Mouse (Mus musculus) heart, postnatal 0 days (tissue): ENCODE measurements around the gene Rbm33. TPM values are rescaled to one million over a fixed set of nuclear protein-coding genes. Genes with fewer than 3 reads are reported as not detected.
A peak's percentile ranks its signal among the peaks of the same experiment; 100 is the strongest.

Source experiments
- ATAC-seq: fragments of 200-750 bp; cut with Nextera tagmentation; 2 replicates; pipeline ENCODE4 v1.8.0; 2017; ENCODE audit warnings: low read depth, moderate number of reproducible peaks, moderate library complexity; ENCODE audit not compliant: insufficient read depth
- DNase-seq: peaks from one replicate; pipeline ENCODE4 v3.0.0-alpha.2; 2016; ENCODE audit warnings: low spot score
- H3K27ac ChIP-seq: fragments of 300-500 bp; sonication (generic); 2 replicates; pipeline ENCODE4 v1.5.1; 2014; ENCODE audit warnings: low read depth, mild to moderate bottlenecking
- H3K27me3 ChIP-seq: fragments of 300-500 bp; sonication (generic); 2 replicates; pipeline ENCODE4 v1.6.1; 2014; ENCODE audit warnings: low read length, mixed read lengths; ENCODE audit not compliant: control insufficient read depth, insufficient read depth
- H3K36me3 ChIP-seq: fragments of 300-500 bp; sonication (generic); replicated peaks from 2 replicates; pipeline ENCODE4 v1.6.1; 2014; ENCODE audit warnings: low read length, mixed read lengths; ENCODE audit not compliant: control insufficient read depth, insufficient read depth
- H3K4me1 ChIP-seq: fragments of 300-500 bp; sonication (generic); 2 replicates; pipeline ENCODE4 v1.6.1; 2014; ENCODE audit warnings: antibody characterized with exemption; ENCODE audit not compliant: control insufficient read depth, insufficient read depth
- H3K4me2 ChIP-seq: fragments of 300-500 bp; sonication (generic); 2 replicates; pipeline ENCODE4 v1.6.1; 2014; ENCODE audit warnings: low read depth, mild to moderate bottlenecking, low read length, moderate library complexity
- H3K4me3 ChIP-seq: fragments of 300-500 bp; sonication (generic); 2 replicates; pipeline ENCODE4 v1.5.1; 2014; ENCODE audit warnings: low read depth, low read length
- H3K9ac ChIP-seq: fragments of 300-500 bp; sonication (generic); replicated peaks from 2 replicates; pipeline ENCODE4 v1.6.1; 2014; ENCODE audit warnings: low read depth, low read length, mixed read lengths
- H3K9me3 ChIP-seq: fragments of 300-500 bp; sonication (generic); replicated peaks from 2 replicates; pipeline ENCODE4 v1.6.1; 2016; ENCODE audit warnings: low read length; ENCODE audit not compliant: control insufficient read depth
- CTCF ChIP-seq: IDR thresholded peaks from 2 replicates; pipeline ENCODE4 v1.5.1; 2016; ENCODE audit warnings: antibody characterized with exemption, control low read depth, low read depth
- EP300 ChIP-seq: IDR thresholded peaks from 2 replicates; pipeline ENCODE4 v1.6.1; 2016; ENCODE audit warnings: antibody characterized with exemption, low read depth
- WGBS: fragments of 180-500 bp; shearing (Covaris S2); extraction: QIAGEN DNeasy Blood & Tissue Kit; methylation state at CpG from one replicate; pipeline ENCODE4 v1.1.7; 2014; 5-methylcytosine and 5-hydroxymethylcytosine counted together
- polyA plus RNA-seq: library from polyadenylated mRNA; unstranded; fragments of >200 nt; fragmentation: Nextera tagmentation; extraction: Ambion mirVana; gene quantifications from 2 replicates; pipeline ENCODE4 v1.2.1, GENCODE M21; 2015
- total RNA-seq: library from RNA; depleted of rRNA; stranded (reverse); fragments of >200 nt; gene quantifications from 2 replicates; pipeline ENCODE4 v1.2.3, GENCODE M21; 2014; ENCODE audit warnings: low replicate concordance

The Rbm33 gene
- total and polyA plus RNA-seq, 2 experiments from 2014 or later: 6.6 to 17.1 TPM

GRCm38 (mm10) chr5:28463656-28464055 is 146.7 kb downstream of the Rbm33 start:
- ATAC-seq (no peak), DNase-seq (no peak)
- no peaks in the 10 kb centered on the region for H3K36me3 ChIP-seq
- no peak overlapping the region for H3K27ac ChIP-seq
- no peak overlapping the region for H3K9ac ChIP-seq
- H3K4me1 ChIP-seq: no peaks in the 10 kb centered on the region
- H3K9me3 ChIP-seq: no peaks in the 10 kb centered on the region
- no peak overlapping the region for H3K4me2 ChIP-seq
- H3K27me3 ChIP-seq: peaks cover 100% of the 10 kb centered on the region
- 0 out of 2 replicates have a peak overlapping the region, but pooled peaks have one; percentile 44 for H3K4me3 ChIP-seq
- no peak for TF ChIP-seq EP300
- WGBS: 7% methylated on average over 10 of the region's 10 CpGs

- Histone ChIP-seq H3K9ac (no peak overlapping the region), H3K27ac (no peak overlapping the region)
- ATAC-seq: peak; percentile 36; the same call in 1 of the 2 replicates
Measured at GRCm38 (mm10) chr5:28464361-28465098, 147.6 kb downstream of the Rbm33 start.

GRCm38 (mm10) chr5:28465099-28465406 is 148.1 kb downstream of the Rbm33 start:
- peak overlapping the region; percentile 63 for H3K4me2 ChIP-seq
- under 1% methylated on average over 29 of the region's 29 CpGs for WGBS
- H3K36me3 ChIP-seq: no peaks in the 10 kb centered on the region
- no peaks in the 10 kb centered on the region for H3K9me3 ChIP-seq
- H3K4me3 ChIP-seq: peak overlapping the region; percentile 44
- no peak for ATAC-seq
- H3K27me3 ChIP-seq: peaks cover 100% of the 10 kb centered on the region
- H3K9ac ChIP-seq: no peak overlapping the region
- DNase-seq: no peak
- H3K27ac ChIP-seq: no peak overlapping the region
- H3K4me1 ChIP-seq: no peaks in the 10 kb centered on the region
- no peak for TF ChIP-seq EP300
- no peak for TF ChIP-seq CTCF

More at GRCm38 (mm10) chr5:28464361-28465098, 147.6 kb downstream of the Rbm33 start:
- Histone ChIP-seq H3K4me2 (peak overlapping the region; percentile 63), H3K4me1 (no peaks in the 10 kb centered on the region), H3K27me3 (peaks cover 100% of the 10 kb centered on the region), H3K4me3 (peak overlapping the region; percentile 44), H3K9me3 (no peaks in the 10 kb centered on the region), H3K36me3 (no peaks in the 10 kb centered on the region)
- under 1% methylated on average over 68 of the region's 76 CpGs for WGBS
- TF ChIP-seq CTCF (no peak), EP300 (no peak)
- DNase-seq: no peak

GRCm38 (mm10) chr5:28465526-28465925 is 148.6 kb downstream of the Rbm33 start:
- Histone ChIP-seq H3K4me3 (peak overlapping the region; percentile 44; the same call in 1 of the 2 replicates), H3K9me3 (no peaks in the 10 kb centered on the region), H3K4me2 (peak overlapping the region; percentile 63; the same call in 1 of the 2 replicates), H3K27ac (no peak overlapping the region), H3K9ac (no peak overlapping the region), H3K4me1 (no peaks in the 10 kb centered on the region), H3K36me3 (no peaks in the 10 kb centered on the region), H3K27me3 (peaks cover 100% of the 10 kb centered on the region)
- TF ChIP-seq EP300: no peak
- TF ChIP-seq CTCF: no peak
- under 1% methylated on average over 18 of the region's 18 CpGs for WGBS
- ATAC-seq (no peak), DNase-seq (no peak)

DNA sequence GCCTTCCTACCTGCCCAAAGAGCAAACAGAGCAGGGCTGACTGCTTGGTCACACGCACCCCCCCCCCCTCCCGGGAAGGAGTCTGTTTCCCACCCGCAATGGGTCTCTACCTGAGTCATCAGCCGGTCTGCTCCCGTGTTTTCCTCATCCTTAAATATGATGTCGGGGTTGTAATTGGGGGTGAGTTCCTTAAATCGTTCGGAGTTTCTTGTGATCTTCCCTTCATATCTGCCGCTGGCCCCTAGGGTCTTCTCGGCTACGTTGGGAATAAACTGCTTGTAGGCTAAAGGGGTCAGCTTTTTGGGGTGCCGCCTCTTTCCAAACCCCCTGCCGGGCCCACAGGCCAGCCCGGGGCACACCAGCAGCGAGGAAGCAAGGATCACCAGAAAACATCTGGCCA is 149.4 kb downstream of the Rbm33 start:
- H3K9me3 ChIP-seq: no peaks in the 10 kb centered on the region
- DNase-seq (no peak), ATAC-seq (no peak)
- no peaks in the 10 kb centered on the region for H3K4me1 ChIP-seq
- H3K27me3 ChIP-seq: peaks cover 95% of the 10 kb centered on the region
- no peak overlapping the region for H3K27ac ChIP-seq
- WGBS: under 1% methylated on average over 15 of the region's 15 CpGs
- H3K9ac ChIP-seq: no peak overlapping the region
- H3K36me3 ChIP-seq: no peaks in the 10 kb centered on the region
- peak overlapping the region; percentile 27 for H3K4me3 ChIP-seq
- TF ChIP-seq EP300 (no peak), CTCF (no peak)
- peak overlapping the region; percentile 38 for H3K4me2 ChIP-seq
